Mouse (Mus musculus): Measurements from ENCODE around the gene Timp2.
"Not testable (repeated sequence)": the region's sequence is repeated elsewhere in the genome, so short reads cannot be mapped to it uniquely, and the experiment has no call there.

The Timp2 gene

DNA sequence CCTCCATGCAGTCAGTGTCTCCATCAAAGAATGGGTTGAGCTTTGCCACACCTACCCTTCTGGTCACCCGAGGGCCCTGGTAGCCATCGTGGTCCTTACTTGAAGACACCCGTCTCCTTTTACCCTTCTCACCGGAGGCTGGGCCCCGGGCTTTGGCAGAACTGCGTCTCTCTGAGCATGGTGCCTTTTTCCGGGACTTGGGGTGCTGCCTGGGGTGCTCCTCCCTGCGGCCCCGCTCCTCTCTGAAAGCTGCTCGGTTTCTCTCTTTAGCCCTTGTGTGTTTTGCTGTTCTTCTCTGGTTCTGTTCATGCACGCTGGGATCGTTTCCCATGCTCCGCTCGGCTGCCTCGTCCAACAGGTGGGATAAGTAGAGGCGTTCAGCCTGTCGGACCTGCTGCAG, 22.1 kb downstream of the Timp2 start:
- DNase-seq (ENCODE audit: low spot score) = no peak

DNA sequence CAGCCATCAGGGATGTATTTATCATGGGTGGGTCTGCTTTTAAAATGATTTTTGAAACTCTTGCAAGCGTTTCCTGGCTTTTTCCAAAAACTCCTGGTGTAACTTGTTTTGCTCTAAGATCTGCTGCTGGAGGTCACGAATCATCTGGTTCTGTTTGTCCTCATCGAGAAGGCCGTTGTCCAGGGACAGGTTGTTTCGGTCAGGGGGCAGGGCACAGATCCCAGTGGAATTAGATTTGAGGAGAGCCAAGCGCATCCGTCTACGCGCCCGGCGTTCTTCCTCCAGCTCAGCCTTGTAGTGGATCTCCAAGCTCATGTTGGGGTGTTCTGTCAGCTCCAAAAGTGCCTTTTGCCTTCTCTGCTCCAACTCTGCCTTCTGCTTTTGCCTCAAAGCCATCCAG, 23.2 kb downstream of the Timp2 start:
- DNase-seq (ENCODE audit: low spot score) = no peak

DNA sequence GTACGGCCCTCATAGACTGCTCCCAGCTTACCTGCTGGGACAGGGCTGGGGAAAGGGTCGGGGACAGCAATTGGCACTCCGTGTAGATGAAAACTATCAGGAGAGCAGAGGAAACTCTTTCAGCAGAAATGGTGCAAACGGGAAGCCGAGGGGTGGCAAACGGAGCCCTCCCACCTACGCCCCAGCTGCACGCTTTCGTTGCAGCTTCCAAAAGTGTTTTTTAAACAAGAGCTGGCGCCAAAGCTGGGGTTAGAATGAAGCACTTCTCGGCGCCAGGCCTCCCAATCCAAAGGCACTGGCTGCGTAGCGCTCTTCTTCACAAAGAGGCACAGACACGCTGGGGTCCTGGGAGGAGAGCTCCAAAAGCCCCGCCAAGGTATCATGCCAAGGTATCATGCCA, 24.8 kb downstream of the Timp2 start:
- DNase-seq (ENCODE audit: low spot score) = no peak

DNA sequence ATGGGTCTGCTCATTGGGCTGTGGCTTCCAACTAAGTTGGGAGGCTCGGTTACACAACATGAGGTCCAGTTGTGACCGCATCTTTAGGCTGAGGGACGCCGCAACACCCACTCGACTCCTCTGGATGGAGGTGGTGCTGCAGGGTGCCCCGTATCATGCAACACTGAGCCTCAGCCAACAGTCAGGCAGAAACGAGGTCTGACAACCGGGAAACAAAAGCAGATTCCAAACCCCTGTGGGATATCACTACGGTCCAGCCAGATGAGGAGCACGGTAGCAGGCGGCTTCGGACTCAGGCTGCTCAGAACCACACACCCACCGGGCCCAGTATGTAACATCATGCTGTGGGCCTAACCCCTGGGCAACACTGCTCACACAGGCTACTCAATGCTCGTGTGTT, 25.2 kb downstream of the Timp2 start:
- DNase-seq (ENCODE audit: low spot score) = no peak

DNA sequence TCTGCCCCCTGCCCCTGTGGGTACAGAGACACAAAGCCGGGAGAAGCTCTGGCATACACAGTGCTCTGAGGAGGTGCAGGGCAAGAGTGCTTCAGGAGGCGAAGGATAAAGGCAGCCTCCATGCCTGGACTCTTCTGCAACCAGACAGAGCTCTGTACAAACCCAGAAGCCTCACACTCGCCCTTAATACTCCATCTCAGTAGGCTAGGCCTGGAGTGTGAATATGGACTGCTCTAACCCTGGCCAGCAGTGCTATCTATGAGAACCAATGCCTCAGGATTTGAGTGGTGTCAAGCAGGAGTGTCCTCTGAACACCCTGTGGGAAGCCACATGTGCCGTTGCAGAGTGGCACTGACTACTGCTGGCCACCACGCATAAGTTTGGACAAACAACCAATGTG, 26.6 kb downstream of the Timp2 start:
- no peak for DNase-seq (ENCODE audit: low spot score)

DNA sequence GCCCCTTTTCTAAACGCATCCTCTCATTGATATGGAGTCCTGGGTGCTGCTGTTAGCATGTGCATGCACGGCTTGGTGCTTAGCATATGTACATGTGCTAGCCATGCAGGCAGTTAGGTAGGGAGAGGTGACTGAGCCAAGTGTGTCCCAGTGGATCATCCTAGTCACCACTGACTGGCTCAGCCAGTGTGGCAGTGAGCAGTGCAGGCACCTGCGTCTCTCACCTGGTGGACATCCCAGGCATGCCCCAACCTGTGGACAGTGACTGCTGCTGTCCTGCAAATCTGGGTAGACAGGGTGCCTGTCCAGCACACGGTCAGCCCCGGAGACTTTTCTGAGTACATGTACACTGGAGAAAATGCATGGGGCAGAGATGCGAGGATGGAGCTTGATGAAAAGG, 27.0 kb downstream of the Timp2 start:
- no peak for DNase-seq (ENCODE audit: low spot score)

DNA sequence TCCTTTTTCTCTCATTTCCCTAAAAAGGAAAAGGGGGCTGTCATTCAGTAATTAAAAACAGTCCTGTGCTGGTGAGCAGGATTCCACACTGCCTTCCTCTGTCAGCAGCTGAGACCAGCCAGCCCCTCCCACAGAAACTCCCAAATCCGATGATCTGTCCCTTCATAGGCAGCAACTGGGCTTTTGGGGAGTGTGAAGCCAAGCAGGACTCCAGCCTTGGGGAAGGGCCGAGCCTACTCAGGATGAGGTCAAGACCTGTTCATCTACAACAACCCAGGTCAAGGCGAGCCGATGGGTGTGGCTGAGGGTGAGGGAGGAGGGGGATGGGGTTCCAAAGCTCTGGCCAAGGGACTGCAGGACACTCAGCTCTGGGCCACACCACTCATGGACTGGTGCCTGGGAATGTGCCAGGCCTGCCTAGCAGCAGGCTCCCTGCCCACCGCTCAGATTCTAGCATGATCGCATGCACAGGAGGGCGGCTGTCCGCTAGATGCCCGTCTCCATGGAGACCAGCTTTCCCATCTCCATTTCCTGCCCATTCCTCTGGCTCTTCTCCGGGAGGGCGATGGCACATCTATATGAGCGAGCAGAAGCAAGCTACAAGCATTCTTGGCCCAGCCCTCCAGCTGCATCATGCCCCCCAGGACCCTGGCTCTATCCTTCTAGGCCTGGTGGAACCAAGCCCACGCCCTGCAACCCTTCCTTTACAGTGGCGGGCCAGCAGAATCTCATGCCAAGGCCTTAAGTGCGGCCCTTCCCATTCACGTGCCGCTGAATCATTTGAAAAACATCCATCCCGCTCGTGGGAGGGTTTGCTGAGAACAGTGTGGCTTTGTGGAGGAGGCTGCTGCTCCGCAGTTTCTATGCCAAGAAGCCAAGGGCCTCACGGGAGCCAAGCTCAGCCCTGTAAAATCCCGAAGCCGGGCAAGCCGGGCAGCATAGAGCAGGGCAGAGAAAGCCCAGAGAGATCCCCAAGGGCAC, 28.3 kb downstream of the Timp2 start:
- DNase-seq (ENCODE audit: low spot score) = peak; percentile 61

DNA sequence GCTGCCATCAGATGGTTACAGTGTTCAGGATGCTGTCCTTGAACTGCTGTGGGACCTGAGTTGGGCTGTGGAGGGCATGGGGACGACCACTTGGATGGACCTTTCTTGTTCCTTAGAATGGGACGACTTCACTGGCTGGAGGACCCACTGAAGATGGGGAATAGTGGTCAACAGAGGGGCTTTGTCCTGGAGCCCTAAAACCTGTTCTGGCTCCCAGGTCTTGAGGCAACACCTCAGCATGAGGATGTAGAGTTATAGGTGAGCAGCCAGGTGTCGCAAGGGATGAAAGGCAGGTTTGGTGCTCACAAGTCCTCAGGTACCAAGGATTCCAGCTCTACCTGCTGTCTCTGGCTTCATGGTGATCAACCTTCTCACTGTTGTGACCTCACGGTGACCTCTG, 29.0 kb downstream of the Timp2 start:
- DNase-seq (ENCODE audit: low spot score) = no peak

DNA sequence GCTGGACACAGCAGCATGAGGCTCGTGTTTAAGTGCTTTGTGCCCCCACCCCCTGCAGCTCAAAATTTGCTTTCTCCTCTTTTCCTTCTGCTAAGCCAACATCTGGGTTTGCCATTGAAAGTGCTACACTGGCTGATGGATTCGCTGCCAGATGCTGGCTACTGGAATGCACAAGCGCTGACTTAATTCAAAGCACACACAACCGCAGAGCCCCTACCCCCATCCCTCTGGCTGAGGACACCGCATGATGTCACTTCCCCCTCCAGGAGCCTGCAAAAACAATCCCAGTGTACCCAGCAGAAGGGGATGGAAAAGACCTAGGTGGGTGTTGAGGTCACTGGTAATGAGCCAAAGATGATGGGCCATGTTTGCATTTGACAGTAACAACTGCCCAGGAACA, 31.0 kb downstream of the Timp2 start:
- peak; percentile 70 for DNase-seq (ENCODE audit: low spot score)

DNA sequence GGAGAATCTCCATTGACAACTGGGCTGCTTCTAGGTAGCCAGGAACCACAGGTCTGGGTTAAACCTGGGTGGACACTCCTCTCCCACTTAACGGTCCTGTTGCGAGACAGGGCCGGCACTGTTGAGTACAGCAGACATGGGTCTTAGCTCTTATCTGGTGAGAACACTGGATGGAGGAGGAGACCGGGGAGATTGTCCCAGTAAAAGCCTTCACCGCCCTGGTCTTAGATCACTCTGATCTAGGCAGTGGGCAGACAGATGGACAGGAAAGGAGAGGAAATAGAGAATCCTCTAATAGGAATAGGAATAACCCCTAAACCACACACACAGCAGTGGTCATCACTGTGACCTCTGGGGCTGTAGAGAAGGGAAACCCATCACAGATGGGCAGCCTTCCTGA, 31.6 kb downstream of the Timp2 start:
- DNase-seq (ENCODE audit: low spot score) = no peak

DNA sequence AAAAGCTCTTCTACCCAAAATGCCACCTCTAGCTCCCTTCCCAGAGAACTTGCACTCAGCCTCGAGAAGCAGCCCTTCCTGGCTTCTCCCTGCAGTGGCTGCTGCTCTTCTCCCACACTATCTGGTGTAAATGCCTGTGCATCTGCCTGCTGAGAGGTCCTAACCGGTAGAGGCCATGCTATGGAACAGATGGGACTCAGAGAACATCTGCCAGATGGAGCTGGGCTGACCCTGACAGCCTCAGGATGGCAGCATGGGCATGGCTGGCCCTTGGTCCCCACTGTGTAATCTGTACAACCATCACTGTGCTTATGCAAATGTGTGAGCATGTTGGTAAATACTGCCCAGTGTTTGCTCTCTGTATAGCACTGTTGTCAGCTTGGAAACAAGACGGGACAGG, 32.9 kb downstream of the Timp2 start:
- DNase-seq (ENCODE audit: low spot score) = no peak

DNA sequence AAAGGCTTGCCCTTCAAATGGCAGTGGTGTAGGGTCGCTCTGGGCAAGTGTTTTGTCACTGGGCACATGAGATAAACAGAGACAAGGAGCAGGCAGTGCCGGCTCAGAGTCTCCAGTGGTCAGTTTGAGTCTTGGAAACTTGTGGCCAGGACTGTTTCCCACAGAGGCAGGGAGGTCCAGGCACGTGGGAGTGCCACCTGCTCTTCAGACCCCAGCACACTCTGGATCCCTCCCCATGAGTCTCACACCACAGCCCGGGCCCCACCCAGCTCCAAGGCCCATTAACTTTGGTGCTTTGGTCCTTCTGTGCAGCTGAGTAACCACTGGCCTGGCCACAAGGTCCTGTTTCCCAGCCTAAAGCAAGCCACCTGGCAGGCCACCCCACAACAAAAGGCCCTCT, 33.6 kb downstream of the Timp2 start:
- no peak for DNase-seq (ENCODE audit: low spot score)

DNA sequence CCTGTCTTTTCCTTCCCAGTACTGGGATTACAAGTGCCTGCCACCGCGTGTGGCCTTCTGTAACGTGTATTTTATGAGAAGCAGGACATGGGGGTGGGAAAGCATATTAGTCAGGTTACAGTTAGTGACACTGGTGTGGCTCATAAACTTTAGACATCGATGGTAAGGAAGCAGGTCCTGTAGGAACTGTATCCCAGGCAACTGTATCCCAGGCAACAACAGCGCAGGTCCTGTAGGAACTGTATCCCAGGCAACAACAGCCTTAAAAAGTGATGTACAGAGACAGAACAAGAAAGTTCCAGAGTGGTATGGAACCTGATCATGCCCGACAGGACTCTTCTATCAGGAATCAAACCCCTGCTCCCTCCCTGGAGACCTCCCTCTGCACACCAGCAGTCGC, 34.0 kb downstream of the Timp2 start:
- no peak for DNase-seq (ENCODE audit: low spot score)

DNA sequence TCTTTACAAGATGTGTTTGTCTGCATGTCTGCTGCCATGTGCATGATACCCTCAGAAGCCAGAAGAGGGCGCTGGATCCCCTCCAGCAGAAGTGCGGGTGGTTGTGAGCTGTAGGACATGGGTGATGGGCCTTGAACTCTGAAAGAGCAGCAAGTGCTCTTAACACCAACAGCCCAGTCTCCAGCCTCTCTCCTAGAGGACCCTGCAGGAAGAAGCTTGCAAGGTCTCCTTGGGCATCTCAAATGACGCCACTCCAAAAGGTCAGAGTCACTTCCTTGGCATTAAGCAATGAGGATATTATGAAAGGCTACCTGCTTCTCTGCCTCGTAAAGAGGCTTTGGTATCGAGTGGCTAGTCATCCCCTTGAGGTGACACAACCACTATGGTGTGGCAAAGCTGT, 36.9 kb downstream of the Timp2 start:
- DNase-seq (ENCODE audit: low spot score) = peak; percentile 57

DNA sequence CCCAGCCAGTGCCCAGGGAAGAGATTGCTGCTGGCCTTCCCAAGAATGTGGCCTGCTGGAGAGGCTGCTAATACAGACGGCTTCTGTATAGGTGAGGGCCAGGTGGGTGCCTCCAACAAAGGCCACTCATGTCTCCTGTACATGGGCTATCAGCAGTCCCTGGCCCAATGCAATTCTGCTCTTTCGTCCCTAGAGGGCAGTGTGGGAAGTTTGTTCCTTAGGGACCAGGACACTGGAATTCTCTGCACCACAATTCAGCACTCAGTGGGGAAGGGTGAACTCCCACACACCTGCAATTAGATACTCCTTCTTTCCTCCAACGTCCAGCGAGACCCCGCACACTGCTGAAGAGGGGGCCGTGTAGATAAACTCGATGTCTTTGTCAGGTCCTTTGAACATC, 38.4 kb downstream of the Timp2 start:
- DNase-seq (ENCODE audit: low spot score) = peak; percentile 91

DNA sequence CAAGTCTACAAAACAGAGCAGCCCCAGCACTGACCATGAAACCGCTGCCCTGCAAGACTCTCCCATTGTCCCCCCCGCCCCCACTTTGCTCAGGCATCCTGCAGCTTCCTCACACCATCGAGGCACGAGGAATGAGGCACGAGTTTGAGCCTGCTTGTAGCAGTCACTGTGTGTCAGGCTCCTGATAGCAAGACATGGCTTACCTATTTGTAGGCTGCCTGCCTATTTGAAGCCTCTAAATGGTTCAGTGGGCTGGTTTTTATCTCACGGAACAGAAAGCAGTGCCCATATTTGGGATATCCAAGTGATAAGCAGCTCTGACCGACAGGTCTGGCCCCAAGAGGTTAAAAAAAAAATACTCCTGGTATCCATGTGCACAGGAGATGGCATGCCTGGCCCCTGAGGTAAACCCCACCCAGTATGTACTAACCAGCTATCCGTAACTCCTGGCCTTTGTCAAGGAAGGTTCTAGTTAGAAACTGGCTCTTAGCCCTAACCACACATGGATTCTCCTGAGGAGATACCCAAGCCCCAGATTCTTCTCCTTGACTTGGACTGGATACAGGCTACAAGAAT, 39.2 kb downstream of the Timp2 start:
- no peak for DNase-seq (ENCODE audit: low spot score)

DNA sequence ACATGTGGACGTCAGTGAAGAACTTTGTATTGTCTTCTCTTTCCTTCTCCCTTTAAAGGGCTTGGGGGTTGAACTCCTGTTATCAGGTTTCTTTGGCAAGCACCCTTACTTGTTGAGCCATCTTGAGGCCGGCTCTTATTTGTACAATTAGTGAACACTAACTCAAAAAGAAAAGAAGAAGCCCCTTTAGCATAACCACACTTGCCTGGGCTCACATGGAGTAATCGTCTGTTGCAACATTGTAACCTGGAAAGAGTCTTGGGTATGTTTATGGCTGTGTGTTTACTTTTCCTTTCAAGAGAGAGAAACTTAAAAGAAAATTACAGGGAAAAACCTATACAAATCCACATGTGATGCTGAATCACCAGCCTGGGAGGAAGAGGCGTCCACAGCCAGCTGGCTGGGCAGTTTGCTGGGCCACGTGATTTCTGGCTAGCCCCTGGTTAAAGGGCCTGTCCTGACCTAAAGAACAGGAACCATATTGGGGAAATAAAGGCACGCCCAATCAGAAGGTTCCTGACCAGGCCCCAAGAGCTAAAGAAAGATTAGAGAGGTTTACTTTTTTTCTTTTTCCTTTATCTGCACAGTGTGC, 43.3 kb downstream of the Timp2 start:
- no peak for DNase-seq (ENCODE audit: low spot score)

DNA sequence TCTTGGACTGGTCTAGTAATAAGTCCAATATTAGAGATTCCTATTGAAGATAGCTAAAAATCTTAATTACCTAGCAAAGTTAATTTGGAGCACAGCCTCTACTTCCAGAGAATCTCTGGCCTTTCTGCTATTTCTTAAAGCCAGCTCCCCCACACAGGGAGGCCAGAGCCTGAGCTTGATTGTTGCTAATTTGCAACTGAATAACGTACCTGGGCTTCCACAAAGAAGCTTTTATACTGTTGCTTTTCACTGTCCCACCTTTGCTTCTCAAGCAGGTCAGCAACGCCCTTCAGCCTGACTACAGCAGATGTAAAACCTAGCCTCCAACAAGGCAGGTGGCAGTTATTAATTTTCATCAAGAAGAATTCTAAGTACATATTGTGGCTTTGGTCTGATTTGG, 47.6 kb downstream of the Timp2 start:
- not testable (repeated sequence) for DNase-seq (ENCODE audit: low spot score)

DNA sequence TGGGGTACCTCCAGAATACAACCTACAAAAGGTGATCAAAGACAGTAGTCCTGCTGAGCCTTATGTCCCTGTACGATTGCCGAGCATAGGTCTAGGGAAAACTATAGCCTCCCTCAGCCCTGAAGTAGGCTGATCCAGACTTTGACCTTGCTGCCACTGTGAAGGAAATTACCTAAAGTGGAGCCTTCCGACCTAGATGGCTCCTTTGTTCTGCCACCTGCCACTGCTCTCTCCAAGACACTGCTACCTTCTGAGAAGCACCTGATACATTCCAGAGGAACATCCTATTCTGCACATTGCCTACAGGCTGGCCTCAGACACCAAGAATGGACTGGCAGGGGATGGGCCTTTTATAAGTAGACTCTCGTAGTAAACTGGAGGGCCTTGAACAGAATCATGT, 51.6 kb downstream of the Timp2 start:
- DNase-seq (ENCODE audit: low spot score) = not testable (repeated sequence)

DNA sequence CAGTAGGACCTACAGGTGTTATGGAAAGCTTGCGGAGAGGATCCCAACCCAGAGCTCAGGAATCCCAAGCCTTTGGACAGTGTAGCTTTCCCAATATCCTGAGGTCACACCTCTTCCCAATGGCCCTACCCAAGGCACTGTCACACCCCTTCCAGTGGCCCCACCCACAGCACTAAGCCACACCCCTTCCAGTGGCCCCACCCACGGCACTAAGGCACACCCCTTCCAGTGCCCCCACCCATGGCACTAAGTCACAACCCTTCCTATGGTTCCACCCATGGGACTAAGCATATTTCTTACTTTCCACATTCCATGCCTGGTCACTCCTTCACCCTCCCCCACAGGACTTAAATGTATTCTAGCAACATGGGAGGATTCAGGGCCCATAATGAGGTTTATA, 56.7 kb downstream of the Timp2 start:
- DNase-seq (ENCODE audit: low spot score) = no peak

DNA sequence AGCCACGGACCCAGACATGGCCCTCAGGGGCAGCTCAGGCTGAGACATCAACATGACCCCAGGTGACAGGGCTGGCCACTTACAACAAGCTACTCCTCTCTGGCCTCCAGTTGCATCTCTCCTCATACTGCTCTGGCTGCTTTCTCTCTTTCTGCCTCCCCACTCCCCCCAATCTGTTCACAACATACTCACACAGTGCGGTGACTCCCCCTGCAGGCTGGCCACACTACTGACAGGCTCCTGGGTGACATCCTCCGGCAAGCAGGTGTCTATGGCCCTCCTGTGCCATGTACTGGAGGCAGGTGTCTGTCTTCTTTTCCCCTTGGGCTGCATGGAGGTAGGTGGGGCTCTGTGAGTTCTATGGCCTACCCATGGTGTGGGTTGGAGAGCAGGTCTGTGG, 57.6 kb downstream of the Timp2 start:
- DNase-seq (ENCODE audit: low spot score) = no peak

DNA sequence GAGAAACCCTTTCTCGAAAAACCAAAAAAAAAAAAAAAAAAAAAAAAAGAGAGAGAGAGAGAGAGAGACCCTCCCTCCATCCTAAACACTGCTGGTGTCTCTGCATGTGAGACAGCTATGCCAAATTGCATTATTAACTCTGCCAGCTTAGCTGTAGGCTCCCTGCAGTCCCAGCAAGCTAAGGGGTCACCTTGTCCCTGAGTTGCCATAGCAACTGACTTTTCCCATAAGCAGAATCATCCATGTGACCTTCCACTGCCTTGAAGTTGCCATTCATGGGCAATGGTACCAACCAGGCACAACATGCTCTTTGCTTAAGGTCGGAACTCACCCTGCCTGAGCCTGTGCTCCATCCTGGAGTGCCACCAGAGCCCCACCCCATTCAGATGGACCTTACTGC, 60.5 kb downstream of the Timp2 start:
- no peak for DNase-seq (ENCODE audit: low spot score)

DNA sequence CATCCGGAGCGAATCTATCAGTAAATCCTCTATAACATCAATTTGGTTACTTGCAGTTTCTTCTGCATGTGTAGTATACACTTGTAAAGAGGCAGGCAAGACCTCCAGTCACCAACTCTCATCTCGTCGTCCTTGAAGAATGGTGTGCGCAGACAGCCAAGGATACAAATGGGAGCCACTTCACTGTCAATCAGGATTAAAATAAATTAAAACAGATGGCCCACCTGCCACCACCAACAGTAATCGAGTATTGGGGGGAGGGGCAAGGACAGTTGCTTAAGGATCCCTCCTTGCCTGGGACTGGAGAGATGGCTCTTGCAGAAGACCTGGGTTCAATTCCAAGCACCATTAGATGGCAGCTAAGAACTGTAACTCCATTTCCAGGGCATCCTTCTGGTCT, 62.9 kb downstream of the Timp2 start:
- DNase-seq (ENCODE audit: low spot score) = no peak
